Mouse (Mus musculus) embryo, embryonic 9.5 days (tissue): ENCODE measurements at regions not wholly inside any gene's neighbourhood (a gene's known extent, or its start where the extent isn't known, plus 50 kb on each side); places are given as distances from the start of the nearest gene placed in this dataset.

Source experiments
- DNase-seq: peaks from one replicate; pipeline ENCODE4 v3.0.0-alpha.2; 2017; ENCODE audit errors: extremely low spot score

DNA sequence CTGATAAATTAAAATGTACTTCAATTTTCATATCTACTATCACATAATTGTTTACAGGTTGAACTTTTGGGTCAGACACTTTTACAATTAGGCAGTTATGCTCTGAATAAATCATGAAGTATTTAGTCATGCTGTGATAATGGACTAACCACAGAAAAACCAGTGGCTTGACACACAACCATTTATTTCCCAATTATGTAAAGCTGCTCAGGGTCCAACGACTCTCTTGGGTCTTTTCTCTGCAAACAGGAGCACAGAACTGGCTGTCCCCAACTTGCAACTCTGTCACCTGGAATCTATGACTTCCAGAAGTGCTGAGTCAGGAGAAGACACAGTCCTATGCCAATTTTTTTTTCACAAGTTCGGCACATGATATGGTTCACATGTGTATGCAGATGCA is 214.8 kb downstream of the Kcnj2 start:
- no peak for DNase-seq

DNA sequence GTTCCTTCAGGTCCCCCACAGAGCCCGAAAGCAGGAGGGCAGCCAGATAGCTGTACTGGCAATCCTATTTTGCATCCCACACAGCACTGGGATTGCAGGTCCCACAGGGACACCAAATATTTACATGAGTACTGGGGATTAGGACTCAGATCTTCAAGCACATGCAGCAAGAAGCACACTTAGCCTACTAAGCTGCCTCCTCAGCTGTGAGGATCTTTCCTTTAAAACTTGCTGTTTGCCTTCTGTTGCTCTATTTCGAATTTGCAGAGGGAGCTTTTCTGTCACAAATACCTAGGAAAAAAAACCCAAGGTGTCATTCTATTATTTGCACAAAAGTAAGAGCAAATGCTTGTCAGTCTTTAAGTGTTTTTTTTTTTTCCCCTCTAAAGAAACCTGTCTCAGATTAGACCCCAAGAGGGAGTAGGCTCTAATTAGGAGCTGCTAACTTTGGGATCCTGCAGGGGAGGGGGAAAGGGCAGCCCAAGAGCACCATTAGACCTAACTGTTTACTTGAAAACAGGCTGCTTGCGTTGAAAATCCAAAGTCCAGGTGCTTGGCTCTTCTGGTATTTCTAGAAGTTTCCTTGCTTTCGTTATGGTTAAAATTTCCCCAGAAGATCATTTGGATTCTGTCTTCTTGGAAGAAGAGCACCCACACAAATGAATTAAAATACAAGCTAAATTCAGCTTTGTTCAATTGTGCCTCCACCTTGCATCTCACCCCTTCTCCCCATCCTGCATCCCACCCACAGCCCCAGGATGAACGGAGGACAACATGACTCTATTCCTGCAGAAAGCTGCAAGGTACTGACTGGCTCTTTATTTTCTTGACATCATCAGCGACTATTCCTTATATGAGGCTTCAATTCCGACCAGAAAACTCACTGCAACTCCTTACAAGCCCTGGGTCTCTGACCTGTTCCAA is 215.5 kb downstream of the Kcnj2 start:
- no peak for DNase-seq

- no peak for DNase-seq
These were observed 216.3 kb downstream of the Kcnj2 start for GRCm38 (mm10) chr11:111282283-111282682.

GRCm38 (mm10) chr11:111290537-111290936 is 224.6 kb downstream of the Kcnj2 start:
- no peak for DNase-seq

DNA sequence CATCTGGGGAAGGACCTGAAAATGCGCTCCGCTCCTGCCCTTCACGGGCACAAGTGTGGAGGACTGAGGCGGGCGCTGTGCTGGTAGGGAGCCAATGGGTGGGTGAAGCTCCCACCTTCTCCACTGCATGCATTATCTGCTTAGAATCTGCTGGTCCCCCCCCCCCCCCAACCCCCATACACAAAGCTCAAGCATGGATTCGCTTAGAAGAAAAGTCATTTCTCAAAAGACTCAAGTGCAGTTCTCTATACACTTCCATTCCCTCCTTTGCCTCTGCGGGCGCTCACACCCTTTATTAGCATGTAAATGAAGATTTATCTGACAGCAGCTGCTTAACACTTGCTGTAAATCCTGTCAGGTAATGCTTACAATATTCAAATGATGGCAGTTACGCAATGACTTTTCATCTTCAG is 230.4 kb downstream of the Kcnj2 start:
- DNase-seq = no peak

- no peak for DNase-seq
These were observed 246.8 kb downstream of the Kcnj2 start for GRCm38 (mm10) chr11:111312802-111313201.

GRCm38 (mm10) chr11:111313566-111313965 is 247.6 kb downstream of the Kcnj2 start:
- DNase-seq = no peak

DNA sequence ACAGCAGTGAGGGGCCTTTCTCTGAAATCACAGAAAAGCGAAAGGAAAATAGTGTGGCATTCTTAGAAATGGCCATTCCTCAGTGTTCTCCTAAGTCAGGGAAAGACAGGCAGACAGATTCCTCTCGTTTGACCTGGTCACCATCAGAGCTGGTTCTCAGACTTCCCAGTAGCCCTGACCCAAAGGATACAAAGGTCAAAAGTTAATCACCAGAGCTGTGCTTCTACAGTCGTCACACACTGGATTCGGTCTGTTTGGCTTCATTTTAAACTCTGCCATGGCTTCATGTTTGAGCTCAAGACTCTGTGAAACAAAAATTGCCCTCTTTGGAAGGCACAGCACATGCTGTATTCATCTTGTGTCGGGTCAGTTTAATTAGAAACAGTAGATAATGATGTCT is 255.6 kb downstream of the Kcnj2 start:
- peak; percentile 22 for DNase-seq

DNA sequence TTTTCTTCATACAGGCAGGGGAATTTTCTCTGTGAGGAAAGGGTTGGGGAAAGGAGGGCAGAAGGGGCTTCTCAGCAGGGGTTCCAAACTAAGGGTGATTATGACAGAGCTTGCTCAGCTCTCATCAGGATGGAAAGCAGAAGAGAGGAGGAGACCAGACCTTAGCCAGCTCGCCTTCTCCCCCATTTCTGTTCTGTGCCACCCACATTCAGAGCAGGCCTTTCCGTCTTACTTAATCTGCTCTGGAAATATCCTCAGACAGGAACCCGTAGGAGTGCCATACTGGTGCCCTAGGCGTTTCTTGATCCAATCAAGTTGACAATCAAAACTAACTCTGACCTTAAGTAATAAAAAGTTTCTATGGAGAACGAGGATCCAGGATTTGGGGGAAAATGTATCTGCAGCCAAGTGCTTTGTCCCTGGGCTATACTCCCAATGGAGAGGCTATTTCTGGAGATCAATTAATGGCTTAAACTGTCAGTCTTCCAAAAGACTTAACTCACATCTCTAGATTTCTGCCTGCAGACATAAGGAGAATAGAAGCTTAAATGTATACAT is 258.6 kb downstream of the Kcnj2 start:
- DNase-seq = no peak

GRCm38 (mm10) chr11:111326915-111327314 is 261.0 kb downstream of the Kcnj2 start:
- DNase-seq = no peak

- DNase-seq = no peak
These were observed 262.3 kb downstream of the Kcnj2 start for GRCm38 (mm10) chr11:111328258-111328657.

DNA sequence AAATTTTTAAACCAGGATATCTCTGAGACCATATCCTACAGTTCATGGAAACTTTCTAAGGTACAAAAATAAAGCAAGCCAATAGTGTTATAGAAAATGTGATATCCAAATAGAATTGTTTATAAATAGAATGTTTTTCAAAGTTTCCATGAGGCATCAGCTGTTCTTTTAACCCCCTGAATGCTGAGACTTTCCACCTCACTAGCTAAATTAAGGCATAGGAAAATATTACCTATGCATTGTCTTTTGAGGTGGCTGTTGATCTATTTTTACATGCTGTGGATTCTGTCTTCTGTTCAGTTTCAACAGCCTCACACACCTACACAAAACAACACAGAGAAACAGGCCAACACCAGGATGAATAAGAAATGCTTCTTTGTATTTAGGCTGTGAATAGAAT is 265.6 kb downstream of the Kcnj2 start:
- no peak for DNase-seq

GRCm38 (mm10) chr11:111333021-111333420 is 267.1 kb downstream of the Kcnj2 start:
- DNase-seq = no peak

GRCm38 (mm10) chr11:111347562-111347961 is 281.6 kb downstream of the Kcnj2 start:
- DNase-seq = peak; percentile 43

- no peak for DNase-seq
These were observed 284.1 kb downstream of the Kcnj2 start for GRCm38 (mm10) chr11:111350028-111350427.

- DNase-seq = no peak
These were observed 297.4 kb downstream of the Kcnj2 start for GRCm38 (mm10) chr11:111363363-111363762.

GRCm38 (mm10) chr11:111377165-111377564 is 311.2 kb downstream of the Kcnj2 start:
- no peak for DNase-seq

DNA sequence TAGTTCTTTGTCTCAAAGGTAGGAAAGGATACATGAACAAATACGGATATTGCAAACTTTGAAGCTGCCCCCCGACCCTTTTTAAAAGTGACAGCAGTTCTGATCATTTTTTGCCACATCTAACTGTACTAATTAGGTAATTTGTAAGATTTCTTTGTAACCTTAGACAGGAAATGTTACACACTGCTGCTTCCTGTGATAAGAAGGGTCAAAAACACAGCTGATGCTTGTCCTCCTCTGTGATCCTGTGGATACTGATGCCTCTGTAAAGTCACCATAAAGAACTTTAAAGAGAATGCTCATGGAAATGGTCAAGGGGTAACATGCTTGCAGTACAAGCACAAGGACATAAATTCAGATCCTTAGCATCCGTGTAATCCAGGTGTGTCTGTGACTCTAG is 313.9 kb downstream of the Kcnj2 start:
- DNase-seq = no peak

GRCm38 (mm10) chr11:111398706-111399105 is 332.7 kb downstream of the Kcnj2 start:
- no peak for DNase-seq

DNA sequence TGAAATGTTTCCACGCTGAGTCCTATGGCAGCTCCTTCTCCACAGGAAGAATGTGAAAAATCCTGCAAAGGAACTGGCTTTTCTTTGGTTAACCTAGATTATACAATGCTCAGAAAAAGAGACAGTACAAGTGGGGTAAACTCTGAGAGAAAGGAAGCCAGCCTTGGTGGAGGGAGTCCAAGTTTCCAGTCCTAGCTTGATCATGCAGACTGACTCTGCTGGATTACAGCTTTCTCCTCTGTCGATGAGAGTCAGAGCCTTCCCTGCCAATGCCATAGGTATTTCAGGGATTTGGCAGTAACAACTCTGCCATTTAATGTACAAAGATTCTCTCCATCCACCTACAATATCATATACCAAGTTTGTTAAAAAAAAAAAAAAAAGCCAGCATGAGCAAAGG is 343.3 kb downstream of the Kcnj2 start:
- DNase-seq = no peak

- no peak for DNase-seq
These were observed 358.9 kb downstream of the Kcnj2 start for GRCm38 (mm10) chr11:111424871-111425270.

DNA sequence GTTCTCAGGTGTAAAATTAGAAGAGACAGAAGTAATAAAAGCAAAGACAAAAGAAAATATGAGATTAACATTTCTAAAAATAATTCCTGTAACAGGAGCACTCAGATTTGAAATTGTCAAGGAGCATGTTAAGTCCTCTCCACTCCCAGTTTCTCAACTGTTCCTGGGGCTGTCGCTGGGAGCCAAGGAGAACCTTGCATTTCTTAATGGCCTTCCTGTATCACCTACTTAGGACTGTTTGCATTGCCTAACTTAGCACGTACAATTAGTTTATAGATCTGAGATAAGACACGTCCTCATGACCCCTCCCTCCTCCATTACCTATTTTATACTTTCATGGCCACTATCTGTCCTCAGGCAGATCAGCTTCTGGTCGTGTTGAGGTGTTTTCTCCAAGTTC is 360.8 kb downstream of the Kcnj2 start:
- no peak for DNase-seq

- no peak for DNase-seq
These were observed 376.3 kb downstream of the Kcnj2 start for GRCm38 (mm10) chr11:111442257-111442656.
